Mouse (Mus musculus): ENCODE results near the gene Ltbp1.

The Ltbp1 gene

GRCm38 (mm10) chr17:75307070-75308011 lies 302.0 kb downstream of the Ltbp1 start:
- DNase-seq, result peak; percentile 68

- DNase-seq, result no peak
Measured at GRCm38 (mm10) chr17:75317106-75317505, 311.7 kb downstream of the Ltbp1 start.

GRCm38 (mm10) chr17:75323229-75323628 lies 317.9 kb downstream of the Ltbp1 start:
- DNase-seq, result no peak

GRCm38 (mm10) chr17:75323766-75324165 lies 318.4 kb downstream of the Ltbp1 start:
- no peak for DNase-seq

GRCm38 (mm10) chr17:75328102-75328639 lies 322.8 kb downstream of the Ltbp1 start:
- no peak for DNase-seq

GRCm38 (mm10) chr17:75330366-75330765 lies 325.0 kb downstream of the Ltbp1 start:
- no peak for DNase-seq

- no peak for DNase-seq
Measured at GRCm38 (mm10) chr17:75331421-75331951, 326.1 kb downstream of the Ltbp1 start.

GRCm38 (mm10) chr17:75332289-75332688 lies 326.9 kb downstream of the Ltbp1 start:
- DNase-seq, result no peak

GRCm38 (mm10) chr17:75333011-75333410 lies 327.6 kb downstream of the Ltbp1 start:
- no peak for DNase-seq

- DNase-seq, result no peak
Measured at GRCm38 (mm10) chr17:75333759-75334158, 328.4 kb downstream of the Ltbp1 start.

GRCm38 (mm10) chr17:75335649-75336048 lies 330.3 kb downstream of the Ltbp1 start:
- DNase-seq, result no peak

GRCm38 (mm10) chr17:75341227-75341626 lies 335.9 kb downstream of the Ltbp1 start:
- DNase-seq, result no peak

- DNase-seq, result no peak
Measured at GRCm38 (mm10) chr17:75345116-75345515, 339.7 kb downstream of the Ltbp1 start.

- no peak for DNase-seq
Measured at GRCm38 (mm10) chr17:75347414-75347813, 342.0 kb downstream of the Ltbp1 start.

GRCm38 (mm10) chr17:75349109-75349508 lies 343.7 kb downstream of the Ltbp1 start:
- peak; percentile 67 for DNase-seq

GRCm38 (mm10) chr17:75349602-75350001 lies 344.2 kb downstream of the Ltbp1 start:
- DNase-seq, result no peak

- no peak for DNase-seq
Measured at GRCm38 (mm10) chr17:75353323-75353722, 348.0 kb downstream of the Ltbp1 start.

- DNase-seq, result peak; percentile 29
Measured at GRCm38 (mm10) chr17:75355431-75355830, 350.1 kb downstream of the Ltbp1 start.

- DNase-seq, result no peak
Measured at GRCm38 (mm10) chr17:75360111-75360510, 354.7 kb downstream of the Ltbp1 start.

- DNase-seq, result no peak
Measured at GRCm38 (mm10) chr17:75366332-75366731, 361.0 kb downstream of the Ltbp1 start.

- no peak for DNase-seq
Measured at GRCm38 (mm10) chr17:75367486-75368155, 362.3 kb downstream of the Ltbp1 start.

- DNase-seq, result peak; percentile 78
Measured at GRCm38 (mm10) chr17:75368580-75368979, 363.2 kb downstream of the Ltbp1 start.

GRCm38 (mm10) chr17:75369351-75369750 lies 364.0 kb downstream of the Ltbp1 start:
- peak; percentile 86 for DNase-seq

All from lung, postnatal 10 days (tissue).